17 mouse cellular contexts compared by ENCODE assay signal in the genomic region with DNA sequence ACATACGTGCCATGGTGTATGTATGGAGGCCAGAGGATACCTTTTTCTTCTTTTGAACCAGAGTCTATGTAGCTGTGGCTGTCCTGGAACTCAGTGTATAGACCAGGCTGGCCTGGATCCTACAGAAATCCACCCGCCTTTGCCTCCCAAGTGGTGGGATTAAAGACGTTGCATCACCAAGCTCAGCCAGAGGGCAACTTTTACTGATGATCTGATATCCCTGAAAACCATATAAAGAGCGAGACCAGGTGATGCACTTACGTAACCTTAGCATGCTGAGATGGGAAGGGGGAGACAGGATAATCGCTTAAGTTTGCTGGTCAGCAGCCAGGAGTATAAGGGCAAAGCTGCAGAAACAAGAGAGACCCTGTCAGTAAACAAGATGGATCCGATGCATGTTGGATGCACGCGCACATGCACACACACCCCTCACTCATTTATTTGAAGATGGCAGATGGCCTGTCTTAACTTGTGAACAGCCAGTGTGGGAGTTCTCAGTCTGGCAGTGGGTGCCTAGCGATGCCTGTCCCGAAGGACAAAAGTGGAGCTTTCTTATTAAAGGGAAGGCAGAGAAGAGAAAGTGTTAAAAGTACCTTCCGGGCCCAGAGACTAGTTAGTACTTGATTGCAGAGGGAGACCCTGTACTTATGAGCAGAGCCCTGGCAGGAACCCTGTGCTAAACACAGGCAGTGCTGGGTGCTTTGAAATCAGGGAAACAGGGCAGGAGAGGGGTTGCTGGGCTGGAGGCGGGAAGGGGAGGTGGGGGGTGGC. TPM values are rescaled to one million over a fixed set of nuclear protein-coding genes. Genes with fewer than 3 reads are reported as not detected.
DNase-seq lines count a peak whose midpoint lies in the region; ATAC-seq lines count a peak whose summit lies in the region.
"Had no signal": no experiment of that assay in that cellular context is flagged by ENCODE, and none has a peak within 500 bp of the region (broad histone marks: within the 10 kb centered on the region; RNA-seq: fewer than 3 reads in every experiment).

No protein-coding gene starts in this region.

- H3K9me3 ChIP-seq in kidney, embryonic 15.5 days (replicated peaks): no peaks in the 10 kb centered on the region
- H3K9me3 ChIP-seq in embryonic facial prominence, embryonic 11.5 days (replicated peaks; ENCODE audit: control insufficient read depth, low read length): no peaks in the 10 kb centered on the region
- no peaks in the 10 kb centered on the region for H3K9me3 ChIP-seq in stomach, embryonic 15.5 days

- H3K9ac ChIP-seq in kidney, embryonic 15.5 days: 0 out of 2 replicates have a peak overlapping the region, but pooled peaks have one; percentile 2
- H3K9ac ChIP-seq in embryonic facial prominence, embryonic 11.5 days (replicated peaks; ENCODE audit: low read length): no peak overlapping the region
- H3K9ac ChIP-seq in stomach, embryonic 15.5 days: no peak overlapping the region
- H3K9ac ChIP-seq: hindbrain, embryonic 14.5 days had no signal

- peaks cover 23% of the 10 kb centered on the region for H3K4me1 ChIP-seq in kidney, embryonic 15.5 days
- no peaks in the 10 kb centered on the region for H3K4me1 ChIP-seq in embryonic facial prominence, embryonic 11.5 days (ENCODE audit: control insufficient read depth, insufficient read depth, low read length)
- peaks cover 16% of the 10 kb centered on the region for H3K4me1 ChIP-seq in stomach, embryonic 15.5 days

- 67% methylated on average over 13 of the region's 13 CpGs for WGBS in kidney, embryonic 15.5 days
- WGBS in embryonic facial prominence, embryonic 11.5 days: 71% methylated on average over 13 of the region's 13 CpGs
- 65% methylated on average over 13 of the region's 13 CpGs for WGBS in stomach, embryonic 15.5 days

- peak overlapping the region; percentile 49 for H3K27ac ChIP-seq in kidney, embryonic 15.5 days
- H3K27ac ChIP-seq in embryonic facial prominence, embryonic 11.5 days (replicated peaks; ENCODE audit: low read depth, low read length): no peak overlapping the region
- peak overlapping the region; percentile 80 for H3K27ac ChIP-seq in stomach, embryonic 15.5 days
- H3K27ac ChIP-seq: hindbrain, embryonic 14.5 days had no signal

- 0 out of 2 replicates have a peak, but pooled peaks have one; percentile 10 for ATAC-seq in kidney, embryonic 15.5 days (replicated peaks; ENCODE audit: low FRiP score)
- ATAC-seq in embryonic facial prominence, embryonic 11.5 days (replicated peaks; ENCODE audit: insufficient number of reproducible peaks, low FRiP score, low TSS enrichment, low read depth): no peak
- no peak for ATAC-seq in stomach, embryonic 15.5 days (ENCODE audit: insufficient read depth, low FRiP score, low read depth)
- ATAC-seq: activated CD4-positive, CD25-positive, alpha-beta regulatory T cell, adult 4 months; Patski had no signal

- H3K36me3 ChIP-seq in kidney, embryonic 15.5 days: peaks cover 10% of the 10 kb centered on the region; the same call in 1 of the 2 replicates
- H3K36me3 ChIP-seq in embryonic facial prominence, embryonic 11.5 days (replicated peaks; ENCODE audit: control insufficient read depth, insufficient read depth, low read depth, low read length): no peaks in the 10 kb centered on the region
- H3K36me3 ChIP-seq in stomach, embryonic 15.5 days: no peaks in the 10 kb centered on the region

- no peak overlapping the region for H3K4me2 ChIP-seq in kidney, embryonic 15.5 days
- no peak overlapping the region for H3K4me2 ChIP-seq in embryonic facial prominence, embryonic 11.5 days (ENCODE audit: low read depth, low read length)
- no peak overlapping the region for H3K4me2 ChIP-seq in stomach, embryonic 15.5 days
- H3K4me2 ChIP-seq: hindbrain, embryonic 14.5 days had no signal

- H3K4me3 ChIP-seq in kidney, embryonic 15.5 days (replicated peaks): no peak overlapping the region
- no peak overlapping the region for H3K4me3 ChIP-seq in embryonic facial prominence, embryonic 11.5 days (ENCODE audit: low read depth, low read length)
- H3K4me3 ChIP-seq in stomach, embryonic 15.5 days (replicated peaks): no peak overlapping the region

- DNase-seq in kidney, adult 9 months: no peak
- peak; percentile 17 for DNase-seq in embryonic facial prominence, embryonic 11.5 days (ENCODE audit: low spot score)
- peak; percentile 68 for DNase-seq in fat pad, adult 2 months (ENCODE audit: extremely low read depth, low read depth, low spot score)
- DNase-seq in gastrocnemius, postnatal 10 days: no peak
- no peak for DNase-seq in urinary bladder, postnatal 4 days (ENCODE audit: low spot score in 2 of 2)
- DNase-seq: adrenal gland, postnatal 14 days; cerebellum, postnatal 14 days; embryo, embryonic 11 days; gastrocnemius, postnatal 14 days; layer of hippocampus, adult 9-11 months; right cerebral cortex, postnatal 25 days; thymus, adult 18-20 months had no signal

- no peaks in the 10 kb centered on the region for H3K27me3 ChIP-seq in kidney, embryonic 15.5 days
- H3K27me3 ChIP-seq in embryonic facial prominence, embryonic 11.5 days (ENCODE audit: control insufficient read depth, insufficient read depth, low read length): no peaks in the 10 kb centered on the region
- no peaks in the 10 kb centered on the region for H3K27me3 ChIP-seq in stomach, embryonic 15.5 days (replicated peaks)
- H3K27me3 ChIP-seq: Patski had no signal

RNA-seq across cellular contexts. Expression of a gene that starts 41.7 kb away (rescaled TPM):
- 44.4 and 46.9 TPM in 2 replicates for polyA plus RNA-seq in kidney, embryonic 15.5 days (2015; fragmentation: Nextera tagmentation; extraction: Ambion mirVana)
- 77.7 and 80.3 TPM in 2 replicates for polyA plus RNA-seq in embryonic facial prominence, embryonic 11.5 days (2014; fragmentation: Nextera tagmentation; extraction: Ambion mirVana)
- polyA plus RNA-seq in stomach, embryonic 15.5 days (2015; fragmentation: Nextera tagmentation; extraction: Ambion mirVana): 50.2 and 50.8 TPM in 2 replicates
- 10 to 100 TPM; 34.1 to 40.8 TPM for total RNA-seq in gastrocnemius, postnatal 10 days (2021)

Comparison
In these comparisons a context has a peak if more than half of its experiments do, and no peak if none do; other contexts are left out.
1. DNase-seq: peak in embryonic facial prominence, embryonic 11.5 days (single experiment) and fat pad, adult 2 months (single experiment); none in kidney, adult 9 months (single experiment), gastrocnemius, postnatal 10 days (single experiment) and urinary bladder, postnatal 4 days (0 of 2).